ENCODE assay signal across 9 mouse cellular contexts in genomic region chr6:88927595-88927994, GRCm38 (mm10). TPM values are rescaled to one million over a fixed set of nuclear protein-coding genes. Genes with fewer than 3 reads are reported as not detected.
DNase-seq lines count a peak whose midpoint lies in the region; ATAC-seq lines count a peak whose summit lies in the region.
"Had no signal": no experiment of that assay in that cellular context is flagged by ENCODE, and none has a peak within 500 bp of the region (broad histone marks: within the 10 kb centered on the region; RNA-seq: fewer than 3 reads in every experiment).

No protein-coding gene starts in this region.

- no peaks in the 10 kb centered on the region for H3K9me3 ChIP-seq in midbrain, embryonic 10.5 days (replicated peaks)
- H3K9me3 ChIP-seq: heart, embryonic 13.5 days had no signal

- ATAC-seq in inflammation-experienced regulatory T-cells, adult 6 months, result peak; percentile 69

- H3K36me3 ChIP-seq in midbrain, embryonic 10.5 days, result no peaks in the 10 kb centered on the region
- H3K36me3 ChIP-seq: heart, embryonic 13.5 days had no signal

- no peak overlapping the region for H3K4me3 ChIP-seq in midbrain, embryonic 10.5 days
- H3K4me3 ChIP-seq: heart, embryonic 13.5 days had no signal

- WGBS in midbrain, embryonic 10.5 days, result 0% methylated on average over 2 of the region's 2 CpGs

- DNase-seq in Muller cell, postnatal 12 days (ENCODE audit: inconsistent ontology term), result peak; percentile 66
- peak; percentile 84 for DNase-seq in cerebellum, adult 8-10 months
- DNase-seq in frontal cortex, postnatal 10 days (ENCODE audit: low spot score in 2 of 2), result peak; percentile 57 to 80
- peak; percentile 87 for DNase-seq in left cerebral cortex, postnatal 14 days (ENCODE audit: low spot score in 2 of 2)
- DNase-seq in midbrain, embryonic 10.5 days (ENCODE audit: low spot score), result peak; percentile 84
- DNase-seq in right cerebral cortex, postnatal 36 days (ENCODE audit: low spot score in 2 of 2), result peak; percentile 63 to 79
- peak; percentile 58 for DNase-seq in yolk sac, embryonic 10.5 days (ENCODE audit: low spot score)

- intact Hi-C loops in left cerebral cortex, postnatal 14 days (cut with DNase I), result loop anchor here (5.0 kb wide), 2 partner anchors 540 to 625 kb away; no protein-coding TSS in a partner anchor

- H3K27me3 ChIP-seq in midbrain, embryonic 10.5 days (ENCODE audit: low read depth, poor library complexity, severe bottlenecking), result peaks cover 18% of the 10 kb centered on the region

- H3K27ac ChIP-seq in midbrain, embryonic 10.5 days (replicated peaks), result peak overlapping the region; percentile 90

- peaks cover 90% of the 10 kb centered on the region for H3K4me1 ChIP-seq in midbrain, embryonic 10.5 days

RNA-seq across cellular contexts. Expression of gene Tpra1, which starts 25.5 kb away (rescaled TPM):
- polyA plus RNA-seq in inflammation-experienced regulatory T-cells, adult 6 months (2017; shearing (Covaris generic)), result 10 to 100 TPM; 46.5 to 64.8 (median 52.8) TPM
- 10 to 100 TPM; 39.7 to 45.2 TPM for total RNA-seq in left cerebral cortex, postnatal 14 days (2021)
- polyA plus RNA-seq in midbrain, embryonic 10.5 days (2016; fragmentation: Nextera tagmentation; extraction: Ambion mirVana), result 56.0 and 57.6 TPM in 2 replicates

RNA-seq across cellular contexts. Expression of gene Mcm2, which starts 29.0 kb away (rescaled TPM):
- polyA plus RNA-seq in inflammation-experienced regulatory T-cells, adult 6 months (2017; shearing (Covaris generic)), result 10 to 100 TPM; 18.8 to 61.4 (median 19.9) TPM
- 1 to 10 TPM; 3.6 to 3.8 TPM for total RNA-seq in left cerebral cortex, postnatal 14 days (2021)
- polyA plus RNA-seq in midbrain, embryonic 10.5 days (2016; fragmentation: Nextera tagmentation; extraction: Ambion mirVana), result 290 and 301 TPM in 2 replicates

RNA-seq across cellular contexts. Expression of gene Podxl2, which starts 52.8 kb away (rescaled TPM):
- polyA plus RNA-seq in inflammation-experienced regulatory T-cells, adult 6 months (2017; shearing (Covaris generic)), result not detected
- 100 to 1,000 TPM; 191 to 243 TPM for total RNA-seq in left cerebral cortex, postnatal 14 days (2021)
- polyA plus RNA-seq in midbrain, embryonic 10.5 days (2016; fragmentation: Nextera tagmentation; extraction: Ambion mirVana), result 69.4 and 117 TPM in 2 replicates

Comparison
In these comparisons a context has a peak if more than half of its experiments do, and no peak if none do; other contexts are left out.
1. RNA of gene Podxl2, which starts 52.8 kb away (polyA plus RNA-seq): 69.4 to 117 TPM in midbrain, embryonic 10.5 days; not detected in inflammation-experienced regulatory T-cells, adult 6 months; every median in the first group is over 10 times any median in the second.
2. Peak in every context shown above with its lines, with median percentiles within 50 percentile points of each other: DNase-seq.